Mouse (Mus musculus) myocyte (in vitro differentiated cells): ENCODE data around the gene Cngb1.

Experiments
- CEBPB ChIP-seq: IDR thresholded peaks from 2 replicates; pipeline ENCODE4 v1.6.1; 2011; ENCODE audit warnings: mild to moderate bottlenecking, moderate library complexity; ENCODE audit not compliant: poor library complexity, insufficient read depth, severe bottlenecking
- POLR2A ChIP-seq: IDR thresholded peaks from one replicate; pipeline ENCODE4 v1.6.1; 2011; ENCODE audit warnings: low read depth, mild to moderate bottlenecking, control low read depth, moderate library complexity; ENCODE audit not compliant: insufficient read length
- USF1 ChIP-seq: IDR thresholded peaks from one replicate; pipeline ENCODE4 v1.6.1; 2011; ENCODE audit warnings: low read depth, mild to moderate bottlenecking, control low read depth, moderate library complexity

DNA sequence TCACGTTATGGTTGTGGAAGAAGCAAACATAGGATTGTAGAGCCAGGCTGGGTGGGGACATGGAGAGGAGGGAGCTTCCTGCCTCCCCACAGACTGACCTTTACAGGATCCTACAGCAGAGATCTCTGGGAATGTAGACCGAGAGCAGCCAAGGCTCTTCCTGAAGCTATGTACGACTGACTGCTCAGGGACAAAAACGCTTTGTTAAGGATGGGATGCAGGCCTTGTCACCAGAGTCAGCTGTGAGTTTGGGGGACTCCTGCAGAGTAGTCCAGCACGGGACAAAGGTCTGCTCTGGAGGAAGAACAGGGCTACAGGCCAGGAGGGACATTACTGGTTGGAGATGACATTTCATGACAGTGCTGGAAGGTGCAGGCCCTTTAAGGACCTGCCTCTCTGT is 18.3 kb upstream of the Cngb1 start:
- TF ChIP-seq POLR2A (no peak), USF1 (no peak), CEBPB (no peak)
